Mouse (Mus musculus) stomach, embryonic 16.5 days (tissue): ENCODE data around the gene A130010J15Rik. TPM values are rescaled to one million over a fixed set of nuclear protein-coding genes. Genes with fewer than 3 reads are reported as not detected.

Experiments
- ATAC-seq: fragments of 200-750 bp; cut with Nextera tagmentation; 2 replicates; pipeline ENCODE4 v1.8.0; 2017; ENCODE audit warnings: moderate number of reproducible peaks, moderate TSS enrichment; ENCODE audit not compliant: insufficient read depth, low FRiP score
- H3K27ac ChIP-seq: fragments of 300-500 bp; sonication (generic); 2 replicates; pipeline ENCODE4 v1.5.1; 2014; ENCODE audit warnings: low read length
- H3K27me3 ChIP-seq: fragments of 300-500 bp; sonication (generic); 2 replicates; pipeline ENCODE4 v1.6.1; 2014; ENCODE audit warnings: low read length, control low read depth, mixed read lengths; ENCODE audit not compliant: control insufficient read depth, insufficient read depth
- H3K36me3 ChIP-seq: fragments of 300-500 bp; sonication (generic); 2 replicates; pipeline ENCODE4 v1.6.1; 2014; ENCODE audit warnings: low read length; ENCODE audit not compliant: control insufficient read depth, insufficient read depth
- H3K4me1 ChIP-seq: fragments of 300-500 bp; sonication (generic); 2 replicates; pipeline ENCODE4 v1.6.1; 2014; ENCODE audit warnings: low read length, control low read depth, mixed read lengths; ENCODE audit not compliant: control insufficient read depth, insufficient read depth
- H3K4me2 ChIP-seq: fragments of 300-500 bp; sonication (generic); 2 replicates; pipeline ENCODE4 v1.6.1; 2014; ENCODE audit warnings: low read depth, low read length, mixed read lengths
- H3K4me3 ChIP-seq: fragments of 300-500 bp; sonication (generic); replicated peaks from 2 replicates; pipeline ENCODE4 v1.5.1; 2014; ENCODE audit warnings: mild to moderate bottlenecking, low read length
- H3K9ac ChIP-seq: fragments of 300-500 bp; sonication (generic); 2 replicates; pipeline ENCODE4 v1.6.1; 2014; ENCODE audit warnings: low read length
- H3K9me3 ChIP-seq: fragments of 300-500 bp; sonication (generic); replicated peaks from 2 replicates; pipeline ENCODE4 v1.6.1; 2016; ENCODE audit warnings: low read length, control low read depth; ENCODE audit not compliant: control insufficient read depth
- WGBS: fragments of 180-500 bp; shearing (Covaris S2); extraction: QIAGEN DNeasy Blood & Tissue Kit; methylation state at CpG from one replicate; pipeline ENCODE4 v1.1.7; 2014; 5-methylcytosine and 5-hydroxymethylcytosine counted together
- polyA plus RNA-seq: library from polyadenylated mRNA; unstranded; fragments of >200 nt; fragmentation: Nextera tagmentation; extraction: Ambion mirVana; gene quantifications from 2 replicates; pipeline ENCODE4 v1.2.1, GENCODE M21; 2015

The A130010J15Rik gene
- polyA plus RNA-seq, 1 experiment from 2014 or later: 15.8 TPM

DNA sequence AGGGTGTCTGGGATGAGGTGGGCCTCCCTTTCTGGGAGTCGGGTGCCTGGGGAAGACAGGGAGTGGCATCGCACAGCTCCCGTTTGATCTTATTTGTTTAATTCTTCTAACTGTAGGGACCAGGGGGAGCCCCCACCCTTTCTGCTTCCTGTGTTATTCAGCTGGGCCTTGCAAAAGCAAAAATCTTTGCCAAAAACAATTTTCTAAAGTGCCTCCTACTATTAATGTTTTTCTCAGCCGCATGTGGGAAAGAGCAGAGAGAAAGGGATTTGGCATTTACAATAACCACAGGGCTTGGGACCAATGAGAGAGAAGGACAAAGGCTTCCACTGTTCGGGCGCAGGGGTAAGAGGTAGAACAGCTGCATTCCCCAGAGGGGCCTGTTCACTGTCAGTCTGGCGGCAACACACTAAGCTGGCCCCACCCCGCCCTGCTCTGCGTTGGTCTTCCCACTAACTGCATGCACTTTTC is 21.3 kb downstream of the A130010J15Rik start:
- Histone ChIP-seq H3K36me3 (no peaks in the 10 kb centered on the region), H3K27me3 (no peaks in the 10 kb centered on the region), H3K4me2 (peak overlapping the region; percentile 39), H3K27ac (peak overlapping the region; percentile 91), H3K9ac (0 out of 2 replicates have a peak overlapping the region, but pooled peaks have one; percentile 41), H3K4me3 (no peak overlapping the region), H3K4me1 (peaks cover 31% of the 10 kb centered on the region), H3K9me3 (no peaks in the 10 kb centered on the region)
- 12% methylated on average over 9 of the region's 9 CpGs for whole genome bisulfite sequencing
- peak; percentile 96 for ATAC-seq

- Histone ChIP-seq H3K27me3 (no peaks in the 10 kb centered on the region), H3K4me3 (no peak overlapping the region), H3K4me1 (peaks cover 31% of the 10 kb centered on the region), H3K27ac (peak overlapping the region; percentile 91), H3K36me3 (no peaks in the 10 kb centered on the region), H3K4me2 (peak overlapping the region; percentile 39; the same call in 1 of the 2 replicates), H3K9me3 (no peaks in the 10 kb centered on the region), H3K9ac (no peak overlapping the region)
- 0 out of 2 replicates have a peak, but pooled peaks have one; percentile 22 for ATAC-seq
- 27% methylated on average over 3 of the region's 3 CpGs for WGBS
These were observed 21.9 kb downstream of the A130010J15Rik start for GRCm38 (mm10) chr1:193189771-193190170.

- ATAC-seq: no peak
- WGBS: 80% methylated on average over 7 of the region's 7 CpGs
These were observed 23.9 kb downstream of the A130010J15Rik start for GRCm38 (mm10) chr1:193191675-193192283.

GRCm38 (mm10) chr1:193194416-193195140 is 26.7 kb downstream of the A130010J15Rik start:
- Histone ChIP-seq H3K36me3 (no peaks in the 10 kb centered on the region), H3K4me3 (no peak overlapping the region), H3K27ac (no peak overlapping the region), H3K4me2 (no peak overlapping the region), H3K4me1 (peaks cover 15% of the 10 kb centered on the region), H3K9ac (no peak overlapping the region), H3K9me3 (no peaks in the 10 kb centered on the region), H3K27me3 (no peaks in the 10 kb centered on the region)
- no peak for ATAC-seq
- 75% methylated on average over 3 of the region's 3 CpGs for WGBS

More at GRCm38 (mm10) chr1:193191675-193192283, 23.9 kb downstream of the A130010J15Rik start:
- no peak overlapping the region for H3K4me3 ChIP-seq
- no peaks in the 10 kb centered on the region for H3K9me3 ChIP-seq
- H3K36me3 ChIP-seq: no peaks in the 10 kb centered on the region
- no peak overlapping the region; the same call in 1 of the 2 replicates for H3K27ac ChIP-seq
- peaks cover 31% of the 10 kb centered on the region for H3K4me1 ChIP-seq
- no peaks in the 10 kb centered on the region for H3K27me3 ChIP-seq
- H3K9ac ChIP-seq: no peak overlapping the region
- no peak overlapping the region for H3K4me2 ChIP-seq

DNA sequence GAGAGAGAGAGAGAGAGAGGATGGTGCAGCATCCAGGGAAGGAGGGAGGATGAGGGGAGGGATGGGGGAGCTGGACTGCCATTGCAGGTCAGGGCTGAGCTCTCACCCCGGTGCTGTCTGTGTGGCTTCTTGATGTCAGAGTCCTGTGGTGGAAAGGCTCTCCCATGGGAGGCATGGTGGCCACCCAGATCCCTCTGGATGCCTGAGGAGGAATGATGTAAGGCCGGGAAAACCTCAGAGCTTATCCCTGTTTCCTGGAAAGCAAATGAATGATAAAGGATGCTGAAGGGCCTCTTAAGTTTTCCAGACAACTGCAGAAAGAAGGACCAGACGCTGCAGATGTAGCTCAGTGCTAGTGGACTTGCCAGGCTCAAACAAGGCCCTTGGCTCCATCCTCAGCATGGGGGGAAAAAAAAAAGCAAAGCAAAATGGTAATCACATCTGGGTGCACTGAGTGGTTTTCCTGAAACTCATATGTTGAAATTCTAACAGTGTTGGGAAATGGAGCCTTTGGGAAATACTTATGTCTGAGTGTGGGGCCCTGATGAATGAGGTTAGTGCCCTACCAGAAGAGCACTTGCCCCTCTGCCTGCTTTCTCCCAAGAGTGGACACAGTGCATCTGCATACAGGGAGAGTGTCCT is 27.4 kb downstream of the A130010J15Rik start:
- Histone ChIP-seq H3K4me1 (peaks cover 8% of the 10 kb centered on the region), H3K4me3 (no peak overlapping the region), H3K9me3 (no peaks in the 10 kb centered on the region), H3K9ac (no peak overlapping the region), H3K36me3 (no peaks in the 10 kb centered on the region), H3K4me2 (no peak overlapping the region), H3K27me3 (no peaks in the 10 kb centered on the region), H3K27ac (no peak overlapping the region)
- no peak for ATAC-seq
- WGBS: 53% methylated on average over 3 of the region's 3 CpGs

DNA sequence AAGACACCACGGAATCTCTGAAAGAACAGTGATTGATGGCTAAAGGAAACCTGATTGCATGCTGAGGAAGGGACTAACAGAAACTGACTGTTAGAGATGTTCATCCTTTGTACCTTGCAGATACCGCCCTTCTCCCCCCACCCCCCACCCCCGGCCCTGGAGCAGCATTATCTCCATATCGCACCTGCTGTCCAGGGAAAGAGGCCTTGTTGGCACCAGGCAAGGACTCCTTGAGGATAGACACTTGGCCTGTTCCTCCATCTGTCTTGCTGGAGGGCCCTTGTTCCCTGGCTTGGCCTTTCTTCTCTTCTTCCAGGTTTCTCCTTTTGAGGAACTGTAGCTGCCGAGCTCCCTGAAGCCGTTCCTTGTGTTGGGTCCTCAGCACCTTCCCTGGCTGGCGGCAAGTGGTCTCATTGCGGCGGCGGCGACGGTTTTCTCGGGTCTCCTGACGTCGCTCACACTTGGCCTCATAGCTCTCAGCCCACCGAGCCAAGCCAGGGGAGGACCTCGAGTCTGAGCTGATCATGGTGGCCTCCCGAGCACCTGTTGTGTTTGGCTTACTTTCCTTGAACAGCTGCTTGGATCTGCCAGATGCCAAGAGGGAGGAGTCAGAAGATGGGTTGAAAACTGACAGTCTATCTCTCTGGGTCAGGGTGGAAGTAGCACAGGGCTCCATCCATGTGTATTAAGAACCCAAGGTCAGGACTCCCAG is 29.8 kb downstream of the A130010J15Rik start:
- no peak for ATAC-seq
- Histone ChIP-seq H3K9me3 (no peaks in the 10 kb centered on the region), H3K4me2 (no peak overlapping the region), H3K4me1 (no peaks in the 10 kb centered on the region), H3K27me3 (no peaks in the 10 kb centered on the region), H3K27ac (no peak overlapping the region), H3K36me3 (no peaks in the 10 kb centered on the region), H3K9ac (no peak overlapping the region), H3K4me3 (no peak overlapping the region)
- 81% methylated on average over 18 of the region's 18 CpGs for WGBS

DNA sequence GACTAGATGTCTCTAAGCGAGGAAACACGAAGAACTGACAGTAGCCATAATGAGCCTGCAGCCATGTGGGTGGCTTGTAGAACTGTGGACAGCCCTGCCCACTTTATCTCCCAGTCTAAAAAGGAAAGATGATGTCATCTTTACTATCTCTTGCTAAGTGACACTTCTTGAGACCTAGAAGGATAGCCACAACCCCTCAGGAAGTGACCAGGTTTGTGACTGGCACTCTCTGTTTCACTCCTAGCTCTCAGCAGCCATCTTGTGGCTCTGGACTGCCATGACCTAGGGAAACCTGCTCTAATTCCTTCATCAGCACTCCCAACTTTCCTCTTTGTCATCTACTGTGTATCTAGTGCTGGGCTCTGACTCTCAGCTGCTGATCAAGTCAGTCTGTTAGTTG is 30.5 kb downstream of the A130010J15Rik start:
- WGBS: 93% methylated on average over 2 of the region's 2 CpGs
- Histone ChIP-seq H3K4me3 (no peak overlapping the region), H3K27ac (no peak overlapping the region), H3K4me2 (no peak overlapping the region), H3K4me1 (no peaks in the 10 kb centered on the region), H3K27me3 (no peaks in the 10 kb centered on the region), H3K9ac (no peak overlapping the region), H3K36me3 (no peaks in the 10 kb centered on the region), H3K9me3 (no peaks in the 10 kb centered on the region)
- ATAC-seq: no peak

DNA sequence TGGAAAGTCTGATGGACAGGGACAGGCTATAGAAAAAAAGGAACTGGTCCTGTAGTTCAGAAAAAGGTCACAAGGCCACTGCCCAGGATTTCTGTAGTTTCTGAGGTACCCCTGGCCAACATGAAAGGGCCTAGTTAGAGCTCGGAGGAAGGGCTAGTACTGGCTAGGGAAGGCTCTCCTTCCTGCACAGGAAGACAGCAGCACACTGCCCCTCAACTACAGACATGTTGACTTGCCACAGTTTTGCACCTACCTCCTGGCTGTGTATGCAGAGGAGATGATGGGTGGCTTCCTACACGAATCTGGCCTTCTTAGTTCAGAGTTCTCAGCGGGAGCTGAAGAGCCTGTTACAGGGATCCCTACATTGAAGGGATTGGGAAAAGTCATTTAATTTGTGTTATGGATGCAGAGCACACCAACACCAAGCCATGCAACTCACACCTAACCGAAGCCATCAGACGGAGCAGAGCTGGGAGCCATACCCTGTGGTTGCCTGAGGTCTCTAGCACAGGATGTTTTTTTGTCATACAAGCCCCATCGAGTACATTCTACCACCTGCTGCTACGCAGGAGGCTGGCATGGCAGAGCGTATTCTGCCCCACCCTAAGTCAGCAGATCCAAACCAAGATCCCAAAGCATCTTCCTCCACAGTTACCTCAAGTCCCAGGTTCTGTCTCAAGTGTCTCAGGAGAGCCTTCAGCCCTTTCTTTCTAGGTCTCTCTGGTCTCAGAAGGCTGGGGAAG is 33.0 kb downstream of the A130010J15Rik start:
- Histone ChIP-seq H3K36me3 (no peaks in the 10 kb centered on the region), H3K9ac (no peak overlapping the region), H3K4me1 (no peaks in the 10 kb centered on the region), H3K4me3 (no peak overlapping the region), H3K9me3 (no peaks in the 10 kb centered on the region), H3K27ac (0 out of 2 replicates have a peak overlapping the region, but pooled peaks have one; percentile 6), H3K4me2 (no peak overlapping the region), H3K27me3 (no peaks in the 10 kb centered on the region)
- 82% methylated on average over 8 of the region's 8 CpGs for WGBS
- no peak for ATAC-seq
